ENCODE assay signal across 8 mouse cellular contexts in genomic region chr9:61377706-61378479, GRCm38 (mm10). TPM values are rescaled to one million over a fixed set of nuclear protein-coding genes. Genes with fewer than 3 reads are reported as not detected.
A peak's percentile ranks its signal among the peaks of the same experiment; 100 is the strongest.
DNase-seq lines count a peak whose midpoint lies in the region; ATAC-seq and TF ChIP-seq lines count a peak whose summit lies in the region.

No protein-coding gene starts in this region.

- H3K27me3 ChIP-seq in embryonic facial prominence, embryonic 10.5 days (replicated peaks; ENCODE audit: low read depth, poor library complexity, severe bottlenecking): peaks cover 8% of the 10 kb centered on the region
- no peaks in the 10 kb centered on the region for H3K27me3 ChIP-seq in intestine, postnatal 0 days (replicated peaks; ENCODE audit: control insufficient read depth, insufficient read depth, low read length)
- 0 out of 2 replicates have a peak, but pooled peaks cover 9% of the 10 kb centered on the region for H3K27me3 ChIP-seq in midbrain, embryonic 12.5 days

- H3K9ac ChIP-seq in intestine, postnatal 0 days (ENCODE audit: low read depth, low read length): no peak overlapping the region
- peak overlapping the region; percentile 55 for H3K9ac ChIP-seq in midbrain, embryonic 12.5 days (replicated peaks)

- peak; percentile 20; the same call in 1 of the 2 replicates for TF ChIP-seq CTCF in intestine, postnatal 0 days (IDR thresholded peaks at IDR 0.05; ENCODE audit: low read depth)

- H3K4me1 ChIP-seq in embryonic facial prominence, embryonic 10.5 days: peaks cover 88% of the 10 kb centered on the region
- H3K4me1 ChIP-seq in intestine, postnatal 0 days (replicated peaks; ENCODE audit: control insufficient read depth, insufficient read depth, low read length): peaks cover 40% of the 10 kb centered on the region
- peaks cover 87% of the 10 kb centered on the region for H3K4me1 ChIP-seq in midbrain, embryonic 12.5 days

- H3K9me3 ChIP-seq in embryonic facial prominence, embryonic 10.5 days: no peaks in the 10 kb centered on the region
- no peaks in the 10 kb centered on the region for H3K9me3 ChIP-seq in intestine, postnatal 0 days (ENCODE audit: control insufficient read depth)
- no peaks in the 10 kb centered on the region for H3K9me3 ChIP-seq in midbrain, embryonic 12.5 days

- peak overlapping the region; percentile 95 for H3K4me3 ChIP-seq in embryonic facial prominence, embryonic 10.5 days
- no peak overlapping the region for H3K4me3 ChIP-seq in intestine, postnatal 0 days (ENCODE audit: low read depth, low read length)
- H3K4me3 ChIP-seq in midbrain, embryonic 12.5 days: peak overlapping the region; percentile 97

- H3K4me2 ChIP-seq in intestine, postnatal 0 days (replicated peaks; ENCODE audit: low read depth): peak overlapping the region; percentile 96
- peak overlapping the region; percentile 88 for H3K4me2 ChIP-seq in midbrain, embryonic 12.5 days (replicated peaks)

- peak; percentile 22 for DNase-seq in cerebellum, adult 9-10 months
- no peak for DNase-seq in cerebellum, postnatal 14 days
- peak; percentile 32 for DNase-seq in embryonic facial prominence, embryonic 10.5 days (ENCODE audit: low spot score)
- no peak for DNase-seq in left cerebral cortex, adult 9 months (ENCODE audit: low spot score in 2 of 2)
- no peak for DNase-seq in adrenal gland, postnatal 25 days

- H3K27ac ChIP-seq in embryonic facial prominence, embryonic 10.5 days (replicated peaks): peak overlapping the region; percentile 73
- peak overlapping the region; percentile 81 for H3K27ac ChIP-seq in intestine, postnatal 0 days (ENCODE audit: low read depth, low read length)
- peak overlapping the region; percentile 90 for H3K27ac ChIP-seq in midbrain, embryonic 12.5 days (replicated peaks)

- peaks cover 83% of the 10 kb centered on the region for H3K36me3 ChIP-seq in embryonic facial prominence, embryonic 10.5 days (replicated peaks)
- peaks cover 29% of the 10 kb centered on the region for H3K36me3 ChIP-seq in intestine, postnatal 0 days (ENCODE audit: control insufficient read depth, insufficient read depth)
- H3K36me3 ChIP-seq in midbrain, embryonic 12.5 days: peaks cover 43% of the 10 kb centered on the region

- no peak for ATAC-seq in intestine, postnatal 0 days
- peak; percentile 39 for ATAC-seq in midbrain, embryonic 12.5 days (ENCODE audit: low FRiP score, low read depth)
- ATAC-seq in monocyte, adult 5-6 weeks (replicated peaks; ENCODE audit: insufficient number of reproducible peaks, low FRiP score, low TSS enrichment, poor library complexity, severe bottlenecking): no peak; the same call in 1 of the 2 replicates

- 23% methylated on average over 9 of the region's 9 CpGs for WGBS in embryonic facial prominence, embryonic 10.5 days
- WGBS in intestine, postnatal 0 days: 37% methylated on average over 9 of the region's 9 CpGs
- 14% methylated on average over 9 of the region's 9 CpGs for WGBS in midbrain, embryonic 12.5 days

RNA-seq across cellular contexts. Expression of gene Tle3, which starts 5.7 kb away (rescaled TPM):
- 50.3 and 51.9 TPM in 2 replicates for polyA plus RNA-seq in embryonic facial prominence, embryonic 10.5 days (2016; fragmentation: Nextera tagmentation; extraction: Ambion mirVana)
- polyA plus RNA-seq in intestine, postnatal 0 days (2015; fragmentation: Nextera tagmentation; extraction: Ambion mirVana): 24.3 and 28.6 TPM in 2 replicates
- polyA plus RNA-seq in midbrain, embryonic 12.5 days (2016; fragmentation: Nextera tagmentation; extraction: Ambion mirVana): 65.9 and 71.9 TPM in 2 replicates
- 137 and 157 TPM in 2 replicates for total RNA-seq in adrenal gland, postnatal 25 days (2021)
- total RNA-seq in monocyte, adult 5-6 weeks (2017): 96.0 to 177 TPM (median 119 TPM) in 3 replicates

Comparison
In these comparisons a context has a peak if more than half of its experiments do, and no peak if none do; other contexts are left out.
1. DNase-seq: peak in cerebellum, adult 9-10 months (single experiment) and embryonic facial prominence, embryonic 10.5 days (single experiment); none in cerebellum, postnatal 14 days (0 of 2), left cerebral cortex, adult 9 months (0 of 2) and adrenal gland, postnatal 25 days (single experiment).
2. Peak in every context shown above with its lines, with median percentiles within 50 percentile points of each other: H3K27ac ChIP-seq.